Mouse (Mus musculus): ENCODE measurements around the gene Ptrh2. TPM values are rescaled to one million over a fixed set of nuclear protein-coding genes. Genes with fewer than 3 reads are reported as not detected.
A peak's percentile ranks its signal among the peaks of the same experiment; 100 is the strongest.

Gene Ptrh2
- total RNA-seq (2021): 10 to 100 TPM; 17.7 to 19.0 TPM
- long read RNA-seq, experiment 1, transcript Ptrh2-202 (2 exons, 3,038 nt): major isoform, 41 of 51 reads
- long read RNA-seq, experiment 1, partial matches to known transcripts: 3 of 51 reads
- long read RNA-seq, experiment 1, other reads (novel, unspliced or antisense): 7 of 51 reads
- long read RNA-seq, experiment 2, transcript Ptrh2-202 (2 exons, 3,038 nt): major isoform, 29 of 39 reads
- long read RNA-seq, experiment 2, partial matches to known transcripts: 0 of 39 reads
- long read RNA-seq, experiment 2, other reads (novel, unspliced or antisense): 10 of 39 reads

- DNase-seq: peak; percentile 96
These were observed at the start of gene Ptrh2, which contains the start of gene Vmp1 for GRCm38 (mm10) chr11:86683395-86684125. Gene Ptrh2 (plus strand): TSS chr11:86683985. Gene Vmp1 (minus strand): TSS chr11:86683836.

DNA sequence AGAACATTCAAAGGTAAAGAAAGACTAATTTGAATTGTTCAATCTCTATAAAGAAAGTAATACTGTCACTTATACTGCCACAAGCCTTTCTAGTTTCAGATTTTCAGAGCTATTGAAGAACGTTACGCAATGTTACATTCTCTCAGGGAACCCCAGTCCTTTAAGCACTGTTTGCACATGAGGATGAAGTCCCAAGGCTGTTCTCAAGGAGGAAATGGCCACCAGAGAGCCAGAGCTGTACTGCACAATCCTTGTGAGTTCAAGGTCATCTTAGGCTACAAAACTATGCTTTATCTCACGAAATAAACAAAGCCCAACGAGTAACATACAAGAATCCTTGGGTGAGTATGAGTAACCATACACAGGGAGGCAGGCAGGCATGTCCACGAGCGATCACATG, 49.4 kb upstream of the Ptrh2 start:
- DNase-seq: no peak

DNA sequence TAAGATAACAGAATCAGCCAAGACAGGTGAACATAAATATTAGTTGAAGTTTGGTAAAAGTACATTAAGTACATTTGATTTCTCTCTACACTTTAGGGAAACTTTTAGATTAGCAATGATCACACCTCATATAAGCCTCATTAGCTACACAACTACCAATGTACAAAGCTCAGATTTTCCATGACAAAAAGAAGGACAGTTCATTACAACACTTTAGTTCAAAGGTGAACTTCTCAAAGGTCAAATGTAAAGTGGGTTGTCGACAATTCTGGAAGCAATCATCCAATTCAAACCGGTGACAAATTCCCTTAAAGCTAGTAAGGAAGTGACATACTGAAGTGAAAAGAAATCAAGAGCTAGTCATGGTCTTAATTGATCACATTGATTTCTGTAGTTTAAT, 46.1 kb upstream of the Ptrh2 start:
- DNase-seq: no peak

DNA sequence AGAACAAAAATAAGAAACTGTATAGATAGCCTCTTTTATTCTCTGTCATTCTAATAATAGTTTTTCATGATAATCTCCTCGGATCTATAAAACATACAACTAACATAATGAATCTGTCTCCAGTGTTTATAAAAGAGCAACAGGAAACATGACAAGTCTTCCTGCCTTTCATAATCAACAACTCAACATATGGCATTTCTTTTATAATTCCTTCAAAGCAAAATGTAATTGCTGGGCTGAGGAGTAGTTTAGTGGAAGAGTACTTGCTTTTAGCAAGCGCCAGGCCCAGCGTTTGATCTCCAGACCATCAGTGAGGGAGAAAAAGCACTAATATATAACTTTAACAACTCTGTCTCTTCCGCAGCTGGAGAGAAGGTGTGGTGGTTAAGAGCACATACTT, 42.1 kb upstream of the Ptrh2 start:
- DNase-seq: no peak

DNA sequence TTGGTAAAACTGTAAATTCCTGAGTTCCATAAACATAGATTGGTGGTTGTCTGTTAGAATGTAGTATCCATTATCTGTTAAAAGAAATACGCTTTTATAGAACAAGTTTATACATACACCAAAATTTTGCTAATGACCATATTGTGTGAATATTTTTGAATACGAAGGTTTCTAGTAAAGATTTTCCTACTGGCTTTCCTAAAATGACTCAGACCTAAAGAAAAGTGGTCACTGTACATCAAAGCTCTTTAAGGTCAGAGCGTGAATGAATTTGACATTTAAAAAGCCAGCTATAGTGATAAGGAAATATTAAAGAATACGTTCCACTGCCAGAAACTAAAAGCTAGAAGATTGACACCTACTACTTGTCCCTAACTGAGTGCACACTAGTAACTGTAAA, 39.2 kb upstream of the Ptrh2 start:
- DNase-seq: no peak

DNA sequence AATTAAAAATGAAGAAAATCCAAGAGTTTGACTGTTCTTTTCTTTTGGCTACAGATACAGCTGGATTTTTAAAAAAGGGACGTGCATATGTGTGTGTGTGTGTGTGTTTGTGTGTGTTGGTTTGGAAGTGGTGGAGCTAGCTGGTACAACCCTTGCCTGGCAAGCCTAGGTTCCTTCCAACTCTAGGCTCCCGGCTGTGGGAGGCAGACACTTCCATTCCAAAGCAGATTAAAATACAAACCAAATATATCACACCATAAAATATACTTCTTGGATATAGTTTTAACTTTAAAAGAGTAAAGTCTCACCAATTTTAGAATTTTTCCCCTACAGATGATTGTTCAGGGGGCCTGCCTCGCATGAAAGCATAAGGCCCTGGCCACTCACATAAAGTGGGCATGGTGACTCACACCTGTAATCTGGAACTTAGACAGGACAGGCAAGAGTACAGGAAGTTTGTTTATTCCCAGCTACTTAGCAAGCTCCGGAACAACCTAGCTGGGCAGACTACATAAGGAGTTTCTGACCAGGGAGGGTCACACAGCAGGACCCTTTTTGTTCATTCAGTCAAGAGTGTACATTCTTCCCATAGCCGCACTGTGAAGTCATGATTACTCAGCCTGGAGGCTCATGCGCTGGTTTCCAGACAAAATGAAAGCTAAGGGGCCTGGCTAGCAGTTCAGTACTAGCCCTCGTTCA, 37.5 kb upstream of the Ptrh2 start:
- no peak for DNase-seq

- no peak for DNase-seq
These were observed 36.8 kb upstream of the Ptrh2 start for GRCm38 (mm10) chr11:86646885-86647459.

DNA sequence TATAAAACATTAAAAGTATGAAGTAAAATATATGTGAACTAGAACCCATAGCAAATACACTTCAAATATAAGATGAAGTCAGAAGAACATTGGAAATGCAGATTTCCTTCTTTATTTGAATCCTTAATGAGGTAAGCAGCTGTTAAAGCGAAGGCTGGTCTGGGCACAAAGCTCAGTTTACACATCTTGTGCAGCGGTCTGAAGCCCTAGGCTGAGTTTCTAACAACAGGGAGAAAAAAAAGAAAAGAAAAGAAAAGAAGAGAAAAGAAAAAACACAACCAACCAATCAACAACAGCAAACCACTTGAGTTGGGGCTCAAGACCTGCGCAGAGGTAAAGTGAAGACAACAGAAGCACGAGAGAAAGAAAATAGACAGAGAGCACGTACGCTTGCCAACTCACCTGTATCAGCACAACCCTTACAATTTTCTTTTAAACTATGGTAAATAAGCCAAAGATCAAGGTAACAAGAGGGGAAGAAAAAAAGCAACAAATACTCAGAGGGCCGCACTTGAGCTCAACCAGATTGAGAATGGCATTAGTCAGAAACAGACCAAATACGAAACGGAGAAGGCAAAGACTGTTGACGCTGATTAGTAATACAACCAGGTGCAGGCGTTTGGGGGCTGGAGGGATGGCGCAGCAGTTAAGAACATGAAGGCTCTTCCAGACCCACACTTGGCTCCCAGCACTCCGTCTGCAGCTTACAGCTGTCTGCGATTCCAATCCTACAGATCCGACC, 35.9 kb upstream of the Ptrh2 start:
- no peak for DNase-seq

GRCm38 (mm10) chr11:86649542-86649941, 34.2 kb upstream of the Ptrh2 start:
- DNase-seq: no peak

- DNase-seq: peak; percentile 36
These were observed 33.1 kb upstream of the Ptrh2 start for GRCm38 (mm10) chr11:86650676-86651075.

GRCm38 (mm10) chr11:86652578-86652979, 31.2 kb upstream of the Ptrh2 start:
- DNase-seq: no peak

DNA sequence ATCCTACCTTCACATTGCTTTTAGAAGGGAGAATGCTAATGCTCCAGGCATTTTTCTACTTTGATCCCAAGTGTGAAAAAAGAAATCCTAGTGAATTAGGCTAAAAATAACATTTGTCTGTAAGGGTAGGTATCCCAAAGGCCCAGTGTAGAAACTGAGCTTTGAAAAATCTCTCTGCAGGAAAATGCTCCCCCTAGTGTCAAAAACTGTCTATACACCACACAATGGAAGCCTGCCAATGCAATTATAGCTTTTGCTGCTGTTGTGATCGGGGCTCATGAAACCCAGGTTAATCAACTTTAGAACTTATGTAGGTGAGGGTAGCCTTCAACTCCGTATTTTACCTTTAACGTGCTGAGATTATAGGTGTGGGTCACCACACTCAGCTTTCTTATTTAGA, 30.3 kb upstream of the Ptrh2 start:
- DNase-seq: peak; percentile 72

DNA sequence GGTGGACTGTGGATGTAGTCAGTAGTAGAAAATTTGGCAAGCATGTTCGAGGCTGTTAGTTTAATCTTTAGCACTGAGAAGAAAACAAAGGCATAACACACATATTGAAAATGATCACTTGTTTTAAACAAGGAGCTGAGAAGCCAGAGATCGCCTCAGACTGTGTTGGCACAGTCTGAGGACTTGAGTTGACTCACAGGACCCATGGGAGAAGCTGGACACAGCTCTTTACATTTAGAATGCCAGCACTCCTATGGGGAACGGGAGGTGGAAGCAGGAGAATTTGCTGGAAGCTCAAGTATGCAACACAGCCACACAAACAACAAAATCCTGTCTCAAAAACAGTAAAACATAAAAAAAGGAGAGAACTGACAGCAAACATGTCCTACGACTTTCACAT, 29.7 kb upstream of the Ptrh2 start:
- no peak for DNase-seq

- no peak for DNase-seq
These were observed 28.1 kb upstream of the Ptrh2 start for GRCm38 (mm10) chr11:86655671-86656070.

GRCm38 (mm10) chr11:86656849-86657567, 26.8 kb upstream of the Ptrh2 start:
- no peak for DNase-seq

- no peak for DNase-seq
These were observed 25.9 kb upstream of the Ptrh2 start for GRCm38 (mm10) chr11:86657863-86658262.

GRCm38 (mm10) chr11:86662986-86663895, 20.5 kb upstream of the Ptrh2 start:
- DNase-seq: no peak

DNA sequence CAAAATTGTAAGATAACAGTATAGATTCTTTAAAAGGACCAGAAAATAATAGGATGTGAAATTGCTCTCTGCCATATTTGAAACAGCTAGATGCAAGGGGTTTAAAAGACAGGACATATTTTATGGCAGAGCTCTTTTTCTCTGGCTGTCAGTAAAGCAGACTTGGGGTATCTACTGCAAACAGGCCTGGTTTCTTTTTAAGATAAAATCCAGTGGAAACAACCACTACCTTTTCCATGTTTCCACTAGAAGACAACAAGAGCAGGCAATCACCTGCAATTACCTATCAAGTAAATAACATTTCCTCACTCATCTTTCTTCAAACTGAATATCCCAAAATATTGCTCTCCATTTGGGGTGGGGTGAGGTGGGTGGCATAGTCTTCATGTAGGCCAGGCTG, 19.8 kb upstream of the Ptrh2 start:
- DNase-seq: no peak

DNA sequence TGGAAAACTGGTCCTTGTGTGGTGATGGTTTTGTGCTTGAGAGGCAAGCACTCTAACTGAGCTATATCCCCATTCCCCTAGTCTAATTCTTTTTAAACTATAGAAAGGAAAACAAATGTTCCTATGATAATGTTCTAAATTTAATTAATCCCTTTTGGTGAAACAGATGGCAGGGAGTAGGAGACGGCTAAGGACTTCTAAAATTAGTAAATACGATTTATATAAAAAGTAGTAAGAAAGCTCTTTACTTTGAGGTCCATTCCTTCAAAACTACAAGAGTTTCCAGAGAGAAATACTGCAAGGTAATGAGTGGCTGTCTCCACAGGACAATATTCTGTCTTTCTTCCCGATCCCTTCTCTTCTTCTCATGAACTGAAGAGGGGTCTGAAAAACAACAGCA, 19.4 kb upstream of the Ptrh2 start:
- DNase-seq: no peak

DNA sequence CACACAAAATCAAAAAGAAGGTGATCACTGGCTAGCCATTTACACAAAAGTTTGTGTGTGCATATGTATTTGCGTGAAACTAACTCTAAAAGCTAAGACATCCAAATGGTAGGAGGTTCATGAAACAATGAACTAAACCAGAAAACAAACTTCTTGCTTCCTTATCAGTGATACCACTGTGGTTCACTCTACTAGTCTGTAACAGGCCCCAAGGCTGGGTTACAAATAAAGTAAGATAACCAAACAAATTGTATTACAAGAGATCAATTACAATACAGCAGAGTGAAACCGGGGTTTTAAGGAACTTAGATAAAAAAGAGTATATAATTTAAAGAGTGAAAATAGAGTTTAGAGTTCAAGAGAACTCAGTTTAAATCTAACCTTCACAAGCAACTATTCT, 16.2 kb upstream of the Ptrh2 start:
- DNase-seq: no peak
